Mouse (Mus musculus) limb, embryonic 14.5 days (tissue): ENCODE results near the gene Fgfr1op2. TPM values are rescaled to one million over a fixed set of nuclear protein-coding genes. Genes with fewer than 3 reads are reported as not detected.

Experiments used
- ATAC-seq: fragments of 200-750 bp; cut with Nextera tagmentation; 2 replicates; pipeline ENCODE4 v1.8.0; 2017; ENCODE audit warnings: low read depth, moderate number of reproducible peaks, moderate TSS enrichment; ENCODE audit not compliant: low FRiP score
- DNase-seq: peaks from one replicate; pipeline ENCODE4 v3.0.0-alpha.2; 2015; ENCODE audit warnings: low spot score
- H3K27ac ChIP-seq: fragments of 300-500 bp; sonication (generic); replicated peaks from 2 replicates; pipeline ENCODE4 v1.5.1; 2014; ENCODE audit warnings: low read depth, mild to moderate bottlenecking, low read length, moderate library complexity, mixed read lengths
- H3K27me3 ChIP-seq: fragments of 300-500 bp; sonication (generic); 2 replicates; pipeline ENCODE4 v1.6.1; 2014; ENCODE audit warnings: low read length, mixed read lengths; ENCODE audit not compliant: control insufficient read depth, insufficient read depth
- H3K36me3 ChIP-seq: fragments of 300-500 bp; sonication (generic); 2 replicates; pipeline ENCODE4 v1.6.1; 2014; ENCODE audit warnings: mild to moderate bottlenecking, low read length, moderate library complexity, mixed read lengths; ENCODE audit not compliant: control insufficient read depth, insufficient read depth
- H3K4me1 ChIP-seq: fragments of 300-500 bp; sonication (generic); 2 replicates; pipeline ENCODE4 v1.6.1; 2014; ENCODE audit warnings: antibody characterized with exemption, low read length, mixed read lengths; ENCODE audit not compliant: control insufficient read depth, insufficient read depth
- H3K4me2 ChIP-seq: fragments of 300-500 bp; sonication (generic); replicated peaks from 2 replicates; pipeline ENCODE4 v1.6.1; 2014; ENCODE audit warnings: low read depth, mild to moderate bottlenecking, low read length, moderate library complexity; ENCODE audit not compliant: severe bottlenecking
- H3K4me3 ChIP-seq: fragments of 300-500 bp; sonication (generic); replicated peaks from 2 replicates; pipeline ENCODE4 v1.5.1; 2014; ENCODE audit warnings: low read length
- H3K9ac ChIP-seq: fragments of 300-500 bp; sonication (generic); 2 replicates; pipeline ENCODE4 v1.6.1; 2014; ENCODE audit warnings: mild to moderate bottlenecking, low read depth, low read length, moderate library complexity; ENCODE audit not compliant: severe bottlenecking
- H3K9me3 ChIP-seq: fragments of 300-500 bp; sonication (generic); 2 replicates; pipeline ENCODE4 v1.6.1; 2016; ENCODE audit warnings: low read length; ENCODE audit not compliant: control insufficient read depth
- POLR2A ChIP-seq: fragments of 200-500 bp; IDR thresholded peaks from 2 replicates; pipeline ENCODE4 v1.8.0; 2012; ENCODE audit warnings: inconsistent platforms, mild to moderate bottlenecking, moderate library complexity, borderline replicate concordance; ENCODE audit not compliant: insufficient read depth, insufficient read length; ENCODE audit errors: extremely low read depth
- WGBS: fragments of 180-500 bp; shearing (Covaris S2); extraction: QIAGEN DNeasy Blood & Tissue Kit; methylation state at CpG from one replicate; pipeline ENCODE4 v1.1.7; 2014; 5-methylcytosine and 5-hydroxymethylcytosine counted together
- polyA plus RNA-seq, 2 experiments: library from polyadenylated mRNA; depleted of rRNA in 1 of 2; stranded (reverse) in 1 of 2; unstranded in 1 of 2; fragments of >200 nt; fragmentation: Nextera tagmentation in 1 of 2; extraction: Ambion mirVana in 1 of 2; gene quantifications; 2 replicates each; pipeline versions ENCODE4 v1.2.1 to v1.2.3; 2012 to 2014

Gene Fgfr1op2
- polyA plus RNA-seq, 2 experiments = 68.1 to 95.5 TPM

- Histone ChIP-seq H3K9me3 (no peaks in the 10 kb centered on the region), H3K4me2 (no peak overlapping the region), H3K4me1 (no peaks in the 10 kb centered on the region), H3K27me3 (no peaks in the 10 kb centered on the region), H3K27ac (no peak overlapping the region), H3K4me3 (no peak overlapping the region), H3K36me3 (peaks cover 77% of the 10 kb centered on the region), H3K9ac (no peak overlapping the region)
- TF ChIP-seq POLR2A = no peak
- 84% methylated on average over 10 of the region's 10 CpGs for WGBS
- no peak for ATAC-seq
- DNase-seq = no peak
These were observed 26.6 kb downstream of the Fgfr1op2 start for GRCm38 (mm10) chr6:146603651-146604050.

DNA sequence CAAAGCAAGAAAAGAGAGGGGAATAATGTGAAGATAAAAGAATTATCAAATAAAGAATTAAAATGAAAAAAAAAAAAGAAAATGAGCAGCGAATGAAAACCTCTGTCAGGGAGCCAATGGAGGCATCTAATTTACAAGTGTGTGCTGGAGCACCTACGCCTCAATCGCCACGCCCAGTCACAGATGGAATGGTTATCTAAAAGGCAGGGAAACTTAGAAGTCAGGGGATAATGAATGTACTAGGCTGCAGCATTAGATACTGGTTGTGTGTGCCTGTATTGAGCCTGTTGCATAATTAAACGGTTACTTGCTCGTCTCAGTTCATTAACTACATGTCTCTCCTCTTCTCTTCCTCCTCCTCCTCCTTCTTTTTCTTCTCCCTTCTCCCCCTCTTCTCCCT lies 34.4 kb downstream of the Fgfr1op2 start:
- Histone ChIP-seq H3K4me2 (no peak overlapping the region), H3K9me3 (no peaks in the 10 kb centered on the region), H3K4me1 (no peaks in the 10 kb centered on the region), H3K4me3 (no peak overlapping the region), H3K9ac (no peak overlapping the region), H3K36me3 (peaks cover 71% of the 10 kb centered on the region), H3K27ac (no peak overlapping the region), H3K27me3 (no peaks in the 10 kb centered on the region)
- TF ChIP-seq POLR2A = no peak
- DNase-seq = no peak
- WGBS = 96% methylated on average over 6 of the region's 6 CpGs
- ATAC-seq = no peak

DNA sequence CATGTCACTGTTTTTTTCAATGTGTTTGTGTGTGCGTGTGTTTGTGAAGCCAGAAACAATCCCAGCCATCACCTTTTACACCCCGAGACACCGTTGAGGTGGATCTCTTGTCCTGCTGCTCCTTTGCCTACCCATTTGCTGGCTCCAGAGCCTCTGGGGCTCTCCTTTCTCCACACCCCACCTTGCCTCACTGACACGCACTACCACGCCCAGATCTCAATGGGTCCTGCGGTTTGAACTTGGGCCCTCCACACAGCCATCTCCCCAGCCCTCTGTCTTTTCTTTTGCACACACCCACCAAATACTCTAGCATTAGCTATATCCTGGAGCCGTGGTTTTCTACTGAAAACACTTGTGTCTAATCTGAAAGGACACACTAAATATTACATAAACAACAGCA lies 34.9 kb downstream of the Fgfr1op2 start:
- no peak overlapping the region for H3K9ac ChIP-seq
- no peak for ATAC-seq

DNA sequence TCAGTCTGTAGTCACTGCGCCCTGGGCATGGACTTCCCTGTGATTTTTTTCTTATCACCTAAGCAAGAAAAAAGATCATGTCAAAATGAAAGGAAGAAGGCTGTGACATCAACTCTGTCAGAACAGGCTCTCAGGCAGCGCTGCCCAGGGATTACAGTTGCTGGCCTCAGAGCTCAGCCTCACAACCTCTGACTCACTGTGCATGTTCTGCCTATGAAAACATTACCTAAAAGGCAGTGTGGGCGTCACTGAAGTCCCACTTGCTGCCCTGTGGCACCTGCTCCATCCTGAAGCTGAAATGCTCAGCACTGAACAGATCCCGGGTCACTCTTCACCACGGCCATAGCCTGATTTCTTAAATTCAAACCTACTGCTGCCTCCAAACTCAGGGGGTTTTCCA lies 35.7 kb downstream of the Fgfr1op2 start:
- WGBS = 85% methylated on average over 5 of the region's 5 CpGs
- Histone ChIP-seq H3K4me2 (no peak overlapping the region), H3K9me3 (no peaks in the 10 kb centered on the region), H3K27me3 (no peaks in the 10 kb centered on the region), H3K4me1 (no peaks in the 10 kb centered on the region), H3K27ac (no peak overlapping the region), H3K9ac (no peak overlapping the region), H3K36me3 (peaks cover 72% of the 10 kb centered on the region), H3K4me3 (no peak overlapping the region)
- ATAC-seq = no peak
- no peak for DNase-seq
- no peak for TF ChIP-seq POLR2A

More for the DNA sequence above, 34.9 kb downstream of the Fgfr1op2 start:
- no peak for DNase-seq
- no peak overlapping the region for H3K4me2 ChIP-seq
- no peak overlapping the region for H3K27ac ChIP-seq
- no peaks in the 10 kb centered on the region for H3K4me1 ChIP-seq
- H3K9me3 ChIP-seq = no peaks in the 10 kb centered on the region
- peaks cover 71% of the 10 kb centered on the region for H3K36me3 ChIP-seq
- H3K4me3 ChIP-seq = no peak overlapping the region
- TF ChIP-seq POLR2A = no peak
- WGBS = 91% methylated on average over 7 of the region's 7 CpGs
- no peaks in the 10 kb centered on the region for H3K27me3 ChIP-seq

DNA sequence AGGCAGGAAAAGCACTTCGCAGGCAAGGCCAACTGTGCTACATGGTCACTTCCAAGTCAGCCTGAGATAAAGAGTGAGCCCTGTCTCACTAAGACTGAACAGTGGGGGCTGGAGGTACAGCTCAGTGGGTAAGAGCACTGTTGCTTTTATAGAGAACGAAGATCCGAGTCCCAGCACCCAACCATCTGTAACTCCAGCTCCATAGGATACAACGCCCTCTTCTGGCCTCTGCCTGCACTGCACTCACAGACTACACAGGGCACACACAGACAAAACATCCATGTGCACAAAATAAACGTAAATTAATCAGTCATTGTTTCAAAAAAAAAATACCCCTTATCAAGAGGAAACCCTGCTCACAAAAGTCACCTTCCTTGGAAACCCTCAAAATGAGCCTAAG lies 36.9 kb downstream of the Fgfr1op2 start:
- Histone ChIP-seq H3K4me3 (no peak overlapping the region), H3K27ac (no peak overlapping the region), H3K4me1 (no peaks in the 10 kb centered on the region), H3K4me2 (no peak overlapping the region), H3K9ac (no peak overlapping the region), H3K9me3 (no peaks in the 10 kb centered on the region), H3K36me3 (peaks cover 80% of the 10 kb centered on the region), H3K27me3 (no peaks in the 10 kb centered on the region)
- WGBS = 85% methylated on average over 5 of the region's 5 CpGs
- TF ChIP-seq POLR2A = no peak
- no peak for ATAC-seq
- no peak for DNase-seq

- H3K36me3 ChIP-seq = peaks cover 75% of the 10 kb centered on the region
- 78% methylated on average over 5 of the region's 5 CpGs for WGBS
- no peak overlapping the region for H3K27ac ChIP-seq
- DNase-seq (no peak), ATAC-seq (no peak)
- no peak overlapping the region for H3K4me2 ChIP-seq
- no peaks in the 10 kb centered on the region for H3K9me3 ChIP-seq
- no peaks in the 10 kb centered on the region for H3K4me1 ChIP-seq
- no peak overlapping the region for H3K4me3 ChIP-seq
- TF ChIP-seq POLR2A = no peak
- no peak overlapping the region for H3K9ac ChIP-seq
- H3K27me3 ChIP-seq = no peaks in the 10 kb centered on the region
These were observed 37.5 kb downstream of the Fgfr1op2 start for GRCm38 (mm10) chr6:146614541-146614940.
